Mouse (Mus musculus): Measurements from ENCODE around the gene Utp11. TPM values are rescaled to one million over a fixed set of nuclear protein-coding genes. Genes with fewer than 3 reads are reported as not detected.

Gene Utp11
- polyA plus RNA-seq (2015; fragmentation: Nextera tagmentation; extraction: Ambion mirVana), result 105 TPM in 2 replicates

DNA sequence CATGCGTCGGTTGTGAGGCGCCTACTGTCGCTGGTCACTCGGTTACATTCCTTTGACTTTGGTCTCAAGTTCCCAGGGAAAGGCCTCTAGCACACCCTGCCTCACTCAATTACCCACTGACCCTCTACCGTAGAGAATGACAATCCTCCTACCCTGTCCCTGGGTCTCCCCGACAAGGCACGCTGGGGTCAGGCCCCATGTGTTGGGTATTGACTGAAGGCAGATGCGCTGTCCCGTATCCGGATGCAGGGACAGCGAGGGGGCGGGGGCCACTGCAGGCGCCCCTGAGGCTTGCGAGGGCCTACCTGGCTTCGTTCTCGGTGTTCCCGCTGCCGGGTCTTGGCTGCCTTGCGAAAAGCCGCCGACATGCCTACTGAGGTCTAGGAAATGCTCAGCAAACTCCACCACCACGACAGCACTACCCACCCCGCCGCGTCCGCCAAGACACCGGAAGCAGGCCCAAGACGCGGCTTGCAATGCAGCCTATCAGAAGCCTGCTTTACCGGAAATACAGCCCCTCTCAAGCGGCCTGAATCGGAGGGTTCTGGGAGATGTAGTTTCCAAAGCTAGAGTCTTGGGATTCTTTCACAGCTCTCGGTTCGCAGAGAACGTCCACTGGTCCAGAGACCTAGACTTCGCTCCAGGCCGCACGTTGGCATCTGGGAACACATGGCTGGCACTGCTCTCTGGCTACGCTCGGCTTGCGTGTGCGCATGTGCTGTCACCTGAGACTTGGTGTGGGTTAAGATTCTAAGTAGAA is at the start of gene Utp11:
TSS of gene Utp11 (minus strand) at position 466 of the 760 bp plus-strand sequence.
- peak within 1 kb of the TSS; percentile 92 for H3K27ac ChIP-seq (replicated peaks)
- no peaks in the 10 kb centered on the region for H3K9me3 ChIP-seq (ENCODE audit: control insufficient read depth, low read length)
- H3K36me3 ChIP-seq (ENCODE audit: control insufficient read depth, insufficient read depth, low read length), result no peaks in the 10 kb centered on the region
- DNase-seq (ENCODE audit: low spot score) (peak; percentile 90), ATAC-seq (ENCODE audit: low FRiP score, low TSS enrichment) (peak; percentile 91)
- WGBS, result under 1% methylated on average over 43 of the region's 43 CpGs
- peak within 1 kb of the TSS; percentile 97 for H3K9ac ChIP-seq (ENCODE audit: low read length)
- no peaks in the 10 kb centered on the region for H3K27me3 ChIP-seq (ENCODE audit: control insufficient read depth, insufficient read depth, low read length)
- H3K4me2 ChIP-seq (replicated peaks; ENCODE audit: low read depth), result peak within 1 kb of the TSS; percentile 81
- 0 out of 2 replicates have a peak, but pooled peaks cover 3% of the 10 kb centered on the region for H3K4me1 ChIP-seq (replicated peaks; ENCODE audit: control insufficient read depth, insufficient read depth)
- TF ChIP-seq EP300 (optimal IDR thresholded peaks at IDR 0.05), result peak; percentile 5
- no peak for TF ChIP-seq CTCF (IDR thresholded peaks at IDR 0.05; ENCODE audit: low read depth)
- peak within 1 kb of the TSS; percentile 86 for H3K4me3 ChIP-seq (ENCODE audit: low read depth, low read length)

DNA sequence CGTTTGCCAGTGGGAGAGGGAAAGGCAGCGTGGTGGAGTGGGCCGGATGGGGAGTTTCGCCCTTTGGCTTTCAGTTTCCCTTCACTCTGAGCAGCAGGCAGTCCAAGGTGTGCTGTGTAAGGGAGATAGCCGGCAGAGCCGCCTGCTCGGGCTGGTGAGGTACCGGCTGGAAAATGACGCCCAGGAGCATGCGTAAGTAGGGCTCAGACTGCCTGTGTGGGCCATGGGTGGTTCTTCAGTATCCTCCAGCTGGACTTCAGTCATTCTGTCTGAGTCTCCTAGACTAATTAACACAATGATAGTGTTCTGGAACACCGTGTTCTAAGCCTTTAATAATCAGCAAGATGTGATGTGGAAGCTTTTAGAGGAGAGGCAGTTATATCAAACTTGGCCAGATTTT is 49.4 kb upstream of the Utp11 start:
- no peak overlapping the region for H3K9ac ChIP-seq (ENCODE audit: low read length)
- 86% methylated on average over 11 of the region's 11 CpGs for WGBS
- DNase-seq (ENCODE audit: low spot score) (no peak), ATAC-seq (ENCODE audit: low FRiP score, low TSS enrichment) (no peak)
- no peaks in the 10 kb centered on the region for H3K27me3 ChIP-seq (ENCODE audit: control insufficient read depth, insufficient read depth, low read length)
- H3K9me3 ChIP-seq (ENCODE audit: control insufficient read depth, low read length), result no peaks in the 10 kb centered on the region
- no peak overlapping the region for H3K4me3 ChIP-seq (ENCODE audit: low read depth, low read length)
- peak overlapping the region; percentile 67; the same call in 1 of the 2 replicates for H3K4me2 ChIP-seq (replicated peaks; ENCODE audit: low read depth)
- H3K4me1 ChIP-seq (replicated peaks; ENCODE audit: control insufficient read depth, insufficient read depth), result no peaks in the 10 kb centered on the region
- H3K27ac ChIP-seq (replicated peaks), result no peak overlapping the region
- H3K36me3 ChIP-seq (ENCODE audit: control insufficient read depth, insufficient read depth, low read length), result peaks cover 2% of the 10 kb centered on the region; the same call in 1 of the 2 replicates
- TF ChIP-seq EP300 (optimal IDR thresholded peaks at IDR 0.05) (no peak), CTCF (IDR thresholded peaks at IDR 0.05; ENCODE audit: low read depth) (no peak)

DNA sequence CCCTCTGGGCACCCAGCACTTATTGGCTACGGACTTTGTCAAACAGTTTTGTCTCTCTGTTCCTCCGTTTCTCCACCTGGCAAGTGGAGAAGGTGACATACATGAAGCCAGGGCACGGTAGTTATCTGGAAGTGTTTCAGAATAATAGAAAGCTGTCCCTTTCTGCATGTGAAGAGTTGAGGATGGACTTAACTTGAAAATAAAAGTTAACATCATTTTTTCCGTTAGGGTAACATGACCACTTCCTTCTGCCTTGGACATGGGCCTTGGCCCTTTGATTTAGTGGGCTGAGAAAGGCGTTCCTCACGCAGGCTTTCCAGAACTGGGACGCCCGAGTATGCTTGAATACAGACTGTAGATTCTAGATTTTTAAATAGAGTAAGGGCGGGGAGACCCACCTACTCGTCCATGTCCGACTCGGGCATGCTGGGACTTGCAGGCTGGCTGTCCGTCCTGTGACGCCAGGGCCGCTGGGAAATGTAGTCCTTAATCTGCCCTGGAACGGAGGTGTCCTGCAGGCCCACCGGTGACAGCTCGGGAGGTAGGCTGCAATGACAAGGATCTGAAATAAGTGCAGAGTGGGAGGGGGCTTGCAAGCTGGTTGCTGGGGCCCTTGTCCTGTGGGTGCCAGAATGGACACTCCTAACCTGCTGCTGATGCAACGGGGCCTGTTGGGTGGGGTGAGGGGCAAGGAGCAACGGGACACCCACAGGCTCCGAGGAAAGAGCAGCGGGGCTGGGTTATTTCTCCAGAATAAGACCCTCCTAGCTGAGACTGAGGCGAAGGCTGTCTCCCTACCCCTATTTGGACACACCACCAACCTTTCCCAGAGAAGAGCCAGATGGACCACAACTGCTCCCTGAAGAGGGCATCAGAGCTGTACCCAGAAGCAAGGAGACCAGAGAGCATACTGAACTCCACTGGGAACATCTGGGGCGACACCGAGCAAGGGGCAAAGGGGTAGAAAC is 48.3 kb upstream of the Utp11 start, which contains the start of gene Inpp5b:
TSS of gene Inpp5b (plus strand) at position 475 of the 968 bp plus-strand sequence.
- peak within 1 kb of the TSS; percentile 58 for H3K27ac ChIP-seq (replicated peaks)
- TF ChIP-seq CTCF (IDR thresholded peaks at IDR 0.05; ENCODE audit: low read depth), result peak; percentile 34; the same call in 1 of the 2 replicates
- no peak for TF ChIP-seq EP300 (optimal IDR thresholded peaks at IDR 0.05)

DNA sequence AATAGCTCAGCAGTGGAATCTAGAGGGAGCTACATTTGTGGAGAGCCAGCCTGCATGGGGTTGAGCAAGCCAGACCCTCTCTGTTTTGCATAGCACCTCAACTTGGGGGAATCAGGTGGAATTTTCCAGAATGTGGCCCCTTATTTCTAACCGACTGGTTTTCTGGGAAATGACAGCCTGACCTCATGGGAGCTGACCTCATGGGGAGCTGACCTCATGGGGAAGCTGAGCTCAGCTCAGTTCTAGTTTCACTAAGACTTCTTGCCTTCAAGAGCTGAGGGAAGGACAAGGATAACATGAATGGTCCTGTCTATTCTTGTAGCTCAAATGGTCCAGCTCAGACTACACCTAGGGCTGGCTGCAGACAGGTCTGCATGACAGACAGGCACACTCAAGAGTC is 45.4 kb upstream of the Utp11 start:
- Histone ChIP-seq H3K9ac (ENCODE audit: low read length) (no peak overlapping the region; the same call in 1 of the 2 replicates), H3K4me1 (replicated peaks; ENCODE audit: control insufficient read depth, insufficient read depth) (no peaks in the 10 kb centered on the region), H3K9me3 (ENCODE audit: control insufficient read depth, low read length) (no peaks in the 10 kb centered on the region), H3K36me3 (ENCODE audit: control insufficient read depth, insufficient read depth, low read length) (no peaks in the 10 kb centered on the region), H3K4me2 (replicated peaks; ENCODE audit: low read depth) (no peak overlapping the region), H3K4me3 (ENCODE audit: low read depth, low read length) (no peak overlapping the region), H3K27ac (replicated peaks) (no peak overlapping the region), H3K27me3 (ENCODE audit: control insufficient read depth, insufficient read depth, low read length) (no peaks in the 10 kb centered on the region)
- no peak for DNase-seq (ENCODE audit: low spot score)
- no peak for TF ChIP-seq EP300 (optimal IDR thresholded peaks at IDR 0.05)
- no peak for TF ChIP-seq CTCF (IDR thresholded peaks at IDR 0.05; ENCODE audit: low read depth)
- 60% methylated on average over 1 of the region's 1 CpGs for WGBS
- no peak for ATAC-seq (ENCODE audit: low FRiP score, low TSS enrichment)

More for the DNA sequence above, 48.3 kb upstream of the Utp11 start, which contains the start of gene Inpp5b:
- Histone ChIP-seq H3K9ac (ENCODE audit: low read length) (peak within 1 kb of the TSS; percentile 71), H3K36me3 (ENCODE audit: control insufficient read depth, insufficient read depth, low read length) (peaks cover under 1% of the 10 kb centered on the region; the same call in 1 of the 2 replicates), H3K4me2 (replicated peaks; ENCODE audit: low read depth) (peak within 1 kb of the TSS; percentile 67), H3K9me3 (ENCODE audit: control insufficient read depth, low read length) (no peaks in the 10 kb centered on the region), H3K27me3 (ENCODE audit: control insufficient read depth, insufficient read depth, low read length) (no peaks in the 10 kb centered on the region), H3K4me1 (replicated peaks; ENCODE audit: control insufficient read depth, insufficient read depth) (no peaks in the 10 kb centered on the region), H3K4me3 (ENCODE audit: low read depth, low read length) (peak within 1 kb of the TSS; percentile 63)
- peak; percentile 77 for DNase-seq (ENCODE audit: low spot score)
- peak; percentile 63; the same call in 1 of the 2 replicates for ATAC-seq (ENCODE audit: low FRiP score, low TSS enrichment)
- WGBS, result 11% methylated on average over 25 of the region's 25 CpGs

DNA sequence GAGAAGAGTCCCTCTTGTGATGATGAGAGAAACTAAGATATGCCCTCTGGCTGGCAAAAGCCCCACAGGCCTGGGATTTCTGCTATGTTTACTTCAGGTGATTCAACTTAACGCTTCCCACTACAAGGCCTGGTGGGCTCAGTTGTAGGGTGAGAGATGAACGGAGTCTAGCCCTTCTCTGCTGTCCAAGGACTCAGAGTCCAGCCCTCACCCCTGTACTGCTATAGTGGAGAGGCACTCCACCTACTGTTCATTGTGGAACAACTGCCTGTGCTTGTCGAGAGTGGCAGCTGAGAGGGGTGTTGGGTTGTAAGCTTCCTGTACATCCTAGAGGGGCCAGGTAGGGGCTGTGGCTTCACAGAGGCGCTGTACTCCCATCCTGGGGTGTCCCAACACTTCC is 44.6 kb upstream of the Utp11 start:
- no peak for DNase-seq (ENCODE audit: low spot score)
- H3K4me2 ChIP-seq (replicated peaks; ENCODE audit: low read depth), result no peak overlapping the region
- no peak overlapping the region for H3K4me3 ChIP-seq (ENCODE audit: low read depth, low read length)
- H3K9ac ChIP-seq (ENCODE audit: low read length), result no peak overlapping the region; the same call in 1 of the 2 replicates
- H3K27ac ChIP-seq (replicated peaks), result no peak overlapping the region
- ATAC-seq (ENCODE audit: low FRiP score, low TSS enrichment), result no peak; the same call in 1 of the 2 replicates
- 40% methylated on average over 4 of the region's 4 CpGs for WGBS
- no peaks in the 10 kb centered on the region for H3K4me1 ChIP-seq (replicated peaks; ENCODE audit: control insufficient read depth, insufficient read depth)
- H3K9me3 ChIP-seq (ENCODE audit: control insufficient read depth, low read length), result no peaks in the 10 kb centered on the region
- TF ChIP-seq EP300 (optimal IDR thresholded peaks at IDR 0.05) (no peak), CTCF (IDR thresholded peaks at IDR 0.05; ENCODE audit: low read depth) (peak; percentile 49)
- H3K27me3 ChIP-seq (ENCODE audit: control insufficient read depth, insufficient read depth, low read length), result no peaks in the 10 kb centered on the region
- no peaks in the 10 kb centered on the region for H3K36me3 ChIP-seq (ENCODE audit: control insufficient read depth, insufficient read depth, low read length)
